Mouse (Mus musculus) embryonic fibroblast, embryonic 13.5 days (primary cell): Measurements from ENCODE around the gene 3110009E18Rik.

Experiments
- CTCF ChIP-seq: IDR thresholded peaks from 2 replicates; pipeline ENCODE4 v1.5.1; 2011; ENCODE audit warnings: mild to moderate bottlenecking, control low read depth, low read length, moderate library complexity, borderline replicate concordance; ENCODE audit not compliant: insufficient read depth
- POLR2A ChIP-seq: IDR thresholded peaks from 2 replicates; pipeline ENCODE4 v1.6.1; 2011; ENCODE audit warnings: low read depth, mild to moderate bottlenecking, control low read depth, low read length, moderate library complexity

GRCm38 (mm10) chr1:120237068-120237467 lies 116.1 kb downstream of the 3110009E18Rik start:
- TF ChIP-seq CTCF = no peak
- TF ChIP-seq POLR2A = no peak
